Mouse (Mus musculus) spleen, adult 12 weeks (tissue): ENCODE results near the gene Gm15517.
"Not testable (repeated sequence)": the region's sequence is repeated elsewhere in the genome, so short reads cannot be mapped to it uniquely, and the experiment has no call there.

Experiments
- DNase-seq: peaks from one replicate; pipeline ENCODE4 v3.0.0; 2022; ENCODE audit warnings: low spot score

The Gm15517 gene

GRCm38 (mm10) chr7:44269397-44269796, 8.2 kb downstream of the Gm15517 start:
- DNase-seq, result no peak

GRCm38 (mm10) chr7:44271309-44271708, 10.1 kb downstream of the Gm15517 start:
- no peak for DNase-seq

- no peak for DNase-seq
These were observed 11.3 kb downstream of the Gm15517 start for GRCm38 (mm10) chr7:44272546-44272945.

GRCm38 (mm10) chr7:44273446-44273845, 12.2 kb downstream of the Gm15517 start:
- no peak for DNase-seq

GRCm38 (mm10) chr7:44274096-44274495, 12.8 kb downstream of the Gm15517 start:
- DNase-seq, result no peak

- DNase-seq, result no peak
These were observed 14.3 kb downstream of the Gm15517 start for GRCm38 (mm10) chr7:44275546-44275945.

- no peak for DNase-seq
These were observed 15.4 kb downstream of the Gm15517 start for GRCm38 (mm10) chr7:44276461-44277249.

- peak; percentile 19 for DNase-seq
These were observed 16.0 kb downstream of the Gm15517 start for GRCm38 (mm10) chr7:44277250-44277622.

- no peak for DNase-seq
These were observed 19.7 kb downstream of the Gm15517 start for GRCm38 (mm10) chr7:44280959-44281358.

GRCm38 (mm10) chr7:44281586-44281985, 20.3 kb downstream of the Gm15517 start:
- DNase-seq, result no peak

GRCm38 (mm10) chr7:44287760-44288159, 26.5 kb downstream of the Gm15517 start:
- no peak for DNase-seq

GRCm38 (mm10) chr7:44290986-44291385, 29.7 kb downstream of the Gm15517 start:
- DNase-seq, result no peak

GRCm38 (mm10) chr7:44291418-44291817, 30.2 kb downstream of the Gm15517 start:
- no peak for DNase-seq

GRCm38 (mm10) chr7:44297501-44297900, 36.3 kb downstream of the Gm15517 start:
- DNase-seq, result not testable (repeated sequence)

- no peak for DNase-seq
These were observed 42.4 kb downstream of the Gm15517 start for GRCm38 (mm10) chr7:44303346-44304340.

GRCm38 (mm10) chr7:44304463-44304774, 43.2 kb downstream of the Gm15517 start:
- no peak for DNase-seq

GRCm38 (mm10) chr7:44304775-44305641, 43.8 kb downstream of the Gm15517 start:
- peak; percentile 80 for DNase-seq

- no peak for DNase-seq
These were observed 44.4 kb downstream of the Gm15517 start for GRCm38 (mm10) chr7:44305686-44306085.

- DNase-seq, result no peak
These were observed 45.4 kb downstream of the Gm15517 start, which contains the start of gene Clec11a for GRCm38 (mm10) chr7:44306516-44307240. Gene Clec11a, minus strand, starts transcription at chr7:44306902.

GRCm38 (mm10) chr7:44307261-44308020, 46.2 kb downstream of the Gm15517 start:
- DNase-seq, result no peak
